Mouse (Mus musculus) heart, postnatal 0 days (tissue): ENCODE results near the gene Nox4. TPM values are rescaled to one million over a fixed set of nuclear protein-coding genes. Genes with fewer than 3 reads are reported as not detected.

Experiments used
- ATAC-seq: fragments of 200-750 bp; cut with Nextera tagmentation; 2 replicates; pipeline ENCODE4 v1.8.0; 2017; ENCODE audit warnings: low read depth, moderate number of reproducible peaks, moderate library complexity; ENCODE audit not compliant: insufficient read depth
- DNase-seq: peaks from one replicate; pipeline ENCODE4 v3.0.0-alpha.2; 2016; ENCODE audit warnings: low spot score
- H3K27ac ChIP-seq: fragments of 300-500 bp; sonication (generic); 2 replicates; pipeline ENCODE4 v1.5.1; 2014; ENCODE audit warnings: low read depth, mild to moderate bottlenecking
- H3K27me3 ChIP-seq: fragments of 300-500 bp; sonication (generic); 2 replicates; pipeline ENCODE4 v1.6.1; 2014; ENCODE audit warnings: low read length, mixed read lengths; ENCODE audit not compliant: control insufficient read depth, insufficient read depth
- H3K36me3 ChIP-seq: fragments of 300-500 bp; sonication (generic); replicated peaks from 2 replicates; pipeline ENCODE4 v1.6.1; 2014; ENCODE audit warnings: low read length, mixed read lengths; ENCODE audit not compliant: control insufficient read depth, insufficient read depth
- H3K4me1 ChIP-seq: fragments of 300-500 bp; sonication (generic); 2 replicates; pipeline ENCODE4 v1.6.1; 2014; ENCODE audit warnings: antibody characterized with exemption; ENCODE audit not compliant: control insufficient read depth, insufficient read depth
- H3K4me2 ChIP-seq: fragments of 300-500 bp; sonication (generic); 2 replicates; pipeline ENCODE4 v1.6.1; 2014; ENCODE audit warnings: low read depth, mild to moderate bottlenecking, low read length, moderate library complexity
- H3K4me3 ChIP-seq: fragments of 300-500 bp; sonication (generic); 2 replicates; pipeline ENCODE4 v1.5.1; 2014; ENCODE audit warnings: low read depth, low read length
- H3K9ac ChIP-seq: fragments of 300-500 bp; sonication (generic); replicated peaks from 2 replicates; pipeline ENCODE4 v1.6.1; 2014; ENCODE audit warnings: low read depth, low read length, mixed read lengths
- H3K9me3 ChIP-seq: fragments of 300-500 bp; sonication (generic); replicated peaks from 2 replicates; pipeline ENCODE4 v1.6.1; 2016; ENCODE audit warnings: low read length; ENCODE audit not compliant: control insufficient read depth
- CTCF ChIP-seq: IDR thresholded peaks from 2 replicates; pipeline ENCODE4 v1.5.1; 2016; ENCODE audit warnings: antibody characterized with exemption, control low read depth, low read depth
- EP300 ChIP-seq: IDR thresholded peaks from 2 replicates; pipeline ENCODE4 v1.6.1; 2016; ENCODE audit warnings: antibody characterized with exemption, low read depth
- WGBS: fragments of 180-500 bp; shearing (Covaris S2); extraction: QIAGEN DNeasy Blood & Tissue Kit; methylation state at CpG from one replicate; pipeline ENCODE4 v1.1.7; 2014; 5-methylcytosine and 5-hydroxymethylcytosine counted together
- polyA plus RNA-seq: library from polyadenylated mRNA; unstranded; fragments of >200 nt; fragmentation: Nextera tagmentation; extraction: Ambion mirVana; gene quantifications from 2 replicates; pipeline ENCODE4 v1.2.1, GENCODE M21; 2015
- total RNA-seq: library from RNA; depleted of rRNA; stranded (reverse); fragments of >200 nt; gene quantifications from 2 replicates; pipeline ENCODE4 v1.2.3, GENCODE M21; 2014; ENCODE audit warnings: low replicate concordance

Nox4 gene
- total and polyA plus RNA-seq, 2 experiments from 2014 or later, result 0.31 to 1.6 TPM

GRCm38 (mm10) chr7:87345598-87345997 lies 99.7 kb downstream of the Nox4 start:
- no peak for ATAC-seq
- Histone ChIP-seq H3K36me3 (no peaks in the 10 kb centered on the region), H3K27me3 (no peaks in the 10 kb centered on the region), H3K4me3 (no peak overlapping the region), H3K27ac (no peak overlapping the region), H3K9ac (no peak overlapping the region), H3K4me1 (no peaks in the 10 kb centered on the region), H3K9me3 (no peaks in the 10 kb centered on the region), H3K4me2 (no peak overlapping the region)
- 42% methylated on average over 3 of the region's 3 CpGs for WGBS
- TF ChIP-seq CTCF (no peak), EP300 (no peak)
- DNase-seq, result no peak

GRCm38 (mm10) chr7:87352818-87353217 lies 106.9 kb downstream of the Nox4 start:
- no peaks in the 10 kb centered on the region for H3K4me1 ChIP-seq

GRCm38 (mm10) chr7:87367834-87368233 lies 121.9 kb downstream of the Nox4 start:
- DNase-seq (no peak), ATAC-seq (no peak)
- no peak overlapping the region for H3K4me2 ChIP-seq
- no peak overlapping the region for H3K9ac ChIP-seq
- no peaks in the 10 kb centered on the region for H3K36me3 ChIP-seq
- H3K9me3 ChIP-seq, result no peaks in the 10 kb centered on the region
- no peaks in the 10 kb centered on the region for H3K4me1 ChIP-seq
- TF ChIP-seq CTCF (no peak), EP300 (no peak)
- no peaks in the 10 kb centered on the region for H3K27me3 ChIP-seq
- H3K27ac ChIP-seq, result no peak overlapping the region
- H3K4me3 ChIP-seq, result no peak overlapping the region

More at GRCm38 (mm10) chr7:87352818-87353217, 106.9 kb downstream of the Nox4 start:
- Histone ChIP-seq H3K4me3 (no peak overlapping the region), H3K36me3 (no peaks in the 10 kb centered on the region), H3K27me3 (no peaks in the 10 kb centered on the region), H3K27ac (no peak overlapping the region), H3K9ac (no peak overlapping the region), H3K4me2 (no peak overlapping the region), H3K9me3 (no peaks in the 10 kb centered on the region)
- WGBS, result 43% methylated on average over 2 of the region's 2 CpGs
- TF ChIP-seq CTCF (no peak), EP300 (no peak)
- no peak for ATAC-seq
- no peak for DNase-seq

GRCm38 (mm10) chr7:87369131-87369530 lies 123.2 kb downstream of the Nox4 start:
- 79% methylated on average over 1 of the region's 1 CpGs for WGBS
- H3K4me1 ChIP-seq, result no peaks in the 10 kb centered on the region
- ATAC-seq (no peak), DNase-seq (no peak)
- no peaks in the 10 kb centered on the region for H3K9me3 ChIP-seq
- no peak overlapping the region for H3K27ac ChIP-seq
- TF ChIP-seq EP300 (no peak), CTCF (no peak)
- no peak overlapping the region for H3K4me2 ChIP-seq
- H3K4me3 ChIP-seq, result no peak overlapping the region
- no peaks in the 10 kb centered on the region for H3K27me3 ChIP-seq
- no peaks in the 10 kb centered on the region for H3K36me3 ChIP-seq
- H3K9ac ChIP-seq, result no peak overlapping the region

- 75% methylated on average over 2 of the region's 2 CpGs for WGBS
- ATAC-seq, result no peak
- Histone ChIP-seq H3K36me3 (no peaks in the 10 kb centered on the region), H3K27ac (no peak overlapping the region), H3K4me3 (no peak overlapping the region), H3K4me2 (no peak overlapping the region), H3K9me3 (no peaks in the 10 kb centered on the region), H3K27me3 (no peaks in the 10 kb centered on the region), H3K4me1 (no peaks in the 10 kb centered on the region), H3K9ac (no peak overlapping the region)
- no peak for TF ChIP-seq CTCF
- no peak for TF ChIP-seq EP300
- no peak for DNase-seq
These were observed 124.9 kb downstream of the Nox4 start for GRCm38 (mm10) chr7:87370789-87371188.

- Histone ChIP-seq H3K36me3 (no peaks in the 10 kb centered on the region), H3K27ac (no peak overlapping the region), H3K27me3 (no peaks in the 10 kb centered on the region), H3K4me3 (no peak overlapping the region), H3K4me2 (no peak overlapping the region), H3K4me1 (no peaks in the 10 kb centered on the region), H3K9ac (no peak overlapping the region), H3K9me3 (no peaks in the 10 kb centered on the region)
- DNase-seq, result no peak
- TF ChIP-seq CTCF (no peak), EP300 (no peak)
- ATAC-seq, result no peak
- WGBS, result 87% methylated on average over 2 of the region's 2 CpGs
These were observed 125.4 kb downstream of the Nox4 start for GRCm38 (mm10) chr7:87371316-87371715.
